Mouse (Mus musculus) spleen, adult 2 months (tissue): ENCODE measurements at regions not wholly inside any gene's neighbourhood (a gene's known extent, or its start where the extent isn't known, plus 50 kb on each side); places are given as distances from the start of the nearest gene placed in this dataset.

Experiments
- CTCF ChIP-seq: fragments of 200-500 bp; IDR thresholded peaks from 2 replicates; pipeline ENCODE4 v1.5.1; 2011; ENCODE audit warnings: mild to moderate bottlenecking, inconsistent platforms; ENCODE audit not compliant: insufficient read depth, insufficient read length, insufficient replicate concordance; ENCODE audit errors: extremely low read depth
- POLR2A ChIP-seq: fragments of 200-500 bp; IDR thresholded peaks from 2 replicates; pipeline ENCODE4 v1.6.1; 2011; ENCODE audit warnings: low read depth, low read length, inconsistent platforms

DNA sequence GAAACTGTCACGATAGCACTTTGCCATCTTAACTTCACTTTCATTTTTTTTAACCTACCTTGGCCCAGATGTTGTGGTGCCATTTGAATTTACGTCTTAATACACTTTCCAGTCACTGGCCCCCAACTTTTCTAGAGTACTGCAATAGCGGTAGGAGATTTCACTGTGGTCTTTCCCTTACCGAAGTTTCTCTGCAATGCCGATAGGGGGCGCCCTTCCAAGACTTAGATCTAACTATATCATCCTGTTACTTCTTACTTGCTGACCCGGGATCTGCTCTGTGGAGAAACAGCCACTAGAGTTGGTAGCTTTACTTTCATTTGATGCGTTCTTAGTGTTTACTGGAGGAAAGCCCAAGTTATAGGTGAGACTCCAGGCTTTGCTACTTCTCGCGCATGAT, 92.6 kb upstream of the Hmgn3 start:
- TF ChIP-seq CTCF (no peak), POLR2A (no peak)
